Mouse (Mus musculus): Measurements from ENCODE around the gene Bckdha.

DNA sequence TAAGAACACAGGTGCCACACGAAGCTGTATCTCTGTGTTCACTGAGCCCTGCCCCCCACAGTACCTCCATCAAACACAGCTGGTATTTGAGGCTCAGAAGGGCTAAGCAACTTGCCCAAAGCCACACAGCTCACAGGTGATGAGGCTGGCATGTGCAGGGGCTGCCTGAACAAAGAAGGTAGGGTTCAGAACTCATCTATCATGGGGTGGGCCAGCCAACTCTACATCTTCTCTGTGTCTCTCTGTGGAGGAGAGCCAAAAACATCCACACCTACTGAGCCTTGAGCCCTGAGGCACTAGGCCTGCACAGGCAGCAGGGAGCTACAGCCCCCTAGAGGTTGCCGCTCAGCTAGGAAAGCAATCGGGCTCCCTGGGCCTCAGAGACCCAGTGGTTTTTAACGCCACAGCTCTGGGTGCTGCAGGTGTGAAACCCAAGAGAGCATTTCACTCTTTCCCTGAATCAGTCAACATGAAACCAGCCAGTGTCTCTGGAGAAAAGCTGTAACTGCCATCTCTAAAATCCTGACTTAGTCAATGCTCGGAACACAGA is 11.1 kb downstream of the Bckdha start:
- TF ChIP-seq ZNF384 (IDR thresholded peaks at IDR 0.05; ENCODE audit: low read depth, low read length), result no peak
- no peak for TF ChIP-seq MAFK (IDR thresholded peaks at IDR 0.05; ENCODE audit: insufficient read depth, low read depth, low read length)
- no peak for TF ChIP-seq ZC3H11A (IDR thresholded peaks at IDR 0.05; ENCODE audit: borderline replicate concordance, low read depth, low read length)
- TF ChIP-seq HCFC1 (IDR thresholded peaks at IDR 0.05; ENCODE audit: borderline replicate concordance, insufficient read depth, low read length), result no peak
- TF ChIP-seq CHD2 (IDR thresholded peaks at IDR 0.05; ENCODE audit: low read depth, low read length), result no peak
